Mouse (Mus musculus): ENCODE results near the gene Olfr463. TPM values are rescaled to one million over a fixed set of nuclear protein-coding genes. Genes with fewer than 3 reads are reported as not detected.
A peak's percentile ranks its signal among the peaks of the same experiment; 100 is the strongest.

The Olfr463 gene
- total RNA-seq (2021): not detected
- long read RNA-seq, experiment 1: 0 reads
- long read RNA-seq, experiment 2: 0 reads

- DNase-seq: no peak
Measured at GRCm38 (mm10) chr11:87897287-87897686, at the start of gene Olfr463. Gene Olfr463 (minus strand): TSS chr11:87897387.

GRCm38 (mm10) chr11:87935467-87935866 lies 38.3 kb upstream of the Olfr463 start:
- DNase-seq: no peak

DNA sequence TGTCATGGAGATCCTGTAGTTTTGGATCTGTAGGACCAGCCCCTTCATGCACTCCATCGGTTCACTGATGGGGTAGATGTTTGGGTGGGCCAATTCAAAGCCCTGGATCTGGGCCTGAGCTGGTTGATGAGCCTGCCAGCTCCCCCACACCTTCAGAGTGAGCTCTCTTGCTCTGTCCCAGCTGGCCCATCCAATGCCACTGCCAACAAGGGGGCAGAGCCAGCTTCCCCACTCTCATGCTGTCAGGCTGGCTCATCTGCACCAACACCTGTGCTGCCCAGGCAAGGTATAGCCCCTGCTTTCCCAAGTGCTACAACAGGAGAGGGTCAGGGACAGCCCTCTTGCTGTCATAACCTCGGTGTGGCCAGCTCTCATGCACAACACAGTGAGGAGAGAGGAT lies 36.5 kb upstream of the Olfr463 start:
- DNase-seq: no peak

DNA sequence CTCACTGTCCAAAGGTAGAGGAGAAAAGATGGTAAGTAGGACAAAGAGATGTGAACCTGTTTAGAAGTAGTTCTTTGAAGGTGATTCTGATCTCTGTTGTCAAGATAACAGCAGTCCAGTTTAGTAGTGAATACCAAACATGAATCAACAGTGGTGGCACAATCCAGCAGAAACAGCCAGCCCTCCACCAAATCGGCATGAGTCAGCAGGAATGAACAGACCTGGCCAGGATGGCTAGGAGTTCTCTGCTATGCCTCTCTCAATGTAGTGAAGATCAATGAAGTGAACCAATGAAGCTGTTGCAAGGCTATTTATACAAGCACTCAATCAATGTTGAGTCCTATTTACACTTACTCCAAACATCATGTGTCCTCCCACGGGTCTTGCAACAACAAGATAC lies 33.2 kb upstream of the Olfr463 start:
- DNase-seq: no peak

DNA sequence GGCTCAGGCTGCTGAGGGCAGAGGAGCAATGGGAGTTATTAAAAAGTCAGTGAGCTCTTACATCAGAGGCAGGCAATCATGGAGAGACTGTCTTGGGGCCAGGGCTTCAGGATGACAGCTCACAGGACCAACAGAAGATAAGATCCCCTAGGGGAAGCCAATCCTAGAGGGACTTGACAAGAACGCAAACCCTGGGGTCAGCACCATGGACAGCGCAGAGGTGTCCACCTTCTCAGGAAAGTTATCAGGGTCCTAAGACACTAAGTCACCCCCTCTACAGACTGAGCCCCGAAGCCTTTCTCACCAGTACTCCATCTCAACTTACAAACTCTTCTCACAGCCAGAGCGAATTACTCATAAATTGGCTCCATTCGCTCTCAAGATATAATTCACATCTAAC lies 23.8 kb upstream of the Olfr463 start, which contains the start of gene Olfr464:
Gene Olfr464, minus strand, starts transcription at position 2 of the 400 bp plus-strand sequence.
- DNase-seq: peak; percentile 34 to 38

GRCm38 (mm10) chr11:87920301-87920700 lies 23.1 kb upstream of the Olfr463 start:
- no peak for DNase-seq

GRCm38 (mm10) chr11:87916005-87916404 lies 18.8 kb upstream of the Olfr463 start:
- no peak for DNase-seq

DNA sequence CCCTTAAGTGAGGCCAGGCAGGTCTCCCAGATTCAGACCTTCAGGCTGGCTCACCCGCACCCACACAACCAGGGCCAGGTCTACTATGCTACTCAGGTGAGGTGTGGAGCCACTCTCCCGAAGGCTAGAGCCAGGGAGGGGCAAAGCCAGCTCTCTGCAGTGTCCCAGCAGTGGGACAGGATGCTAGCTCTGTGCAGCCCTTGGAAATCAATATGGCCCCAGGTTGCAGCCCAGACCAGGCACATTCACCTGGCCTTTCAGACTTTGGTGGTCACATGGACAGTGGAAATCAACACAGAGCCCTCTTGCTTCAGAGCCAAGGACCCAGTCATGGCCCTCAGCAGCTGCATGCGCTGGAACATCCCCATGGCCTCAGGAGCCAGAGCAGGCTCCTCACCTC lies 7.1 kb upstream of the Olfr463 start:
- no peak for DNase-seq

DNA sequence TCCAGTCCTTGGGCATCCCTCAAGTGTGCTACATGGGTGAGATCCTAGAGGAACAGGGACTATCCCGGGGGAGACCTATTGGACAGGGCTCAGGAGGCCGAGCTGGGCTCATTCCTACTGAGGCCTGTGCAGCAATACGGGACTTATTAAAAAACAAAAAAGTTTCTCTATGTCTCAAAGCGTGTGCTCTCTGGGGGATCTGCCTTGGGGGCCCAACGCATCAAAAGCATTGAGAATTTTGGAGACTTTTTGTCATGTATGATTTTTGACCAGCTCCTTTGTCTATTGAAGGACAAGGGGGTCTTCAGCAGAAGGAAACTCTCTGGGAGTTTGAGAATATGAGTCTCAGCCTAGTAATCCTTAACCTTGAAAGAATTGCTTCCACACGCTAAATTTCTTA lies 5.0 kb downstream of the Olfr463 start, which contains the start of gene Olfr462:
Gene Olfr462, minus strand, starts transcription at position 101 of the 400 bp plus-strand sequence.
- no peak for DNase-seq

DNA sequence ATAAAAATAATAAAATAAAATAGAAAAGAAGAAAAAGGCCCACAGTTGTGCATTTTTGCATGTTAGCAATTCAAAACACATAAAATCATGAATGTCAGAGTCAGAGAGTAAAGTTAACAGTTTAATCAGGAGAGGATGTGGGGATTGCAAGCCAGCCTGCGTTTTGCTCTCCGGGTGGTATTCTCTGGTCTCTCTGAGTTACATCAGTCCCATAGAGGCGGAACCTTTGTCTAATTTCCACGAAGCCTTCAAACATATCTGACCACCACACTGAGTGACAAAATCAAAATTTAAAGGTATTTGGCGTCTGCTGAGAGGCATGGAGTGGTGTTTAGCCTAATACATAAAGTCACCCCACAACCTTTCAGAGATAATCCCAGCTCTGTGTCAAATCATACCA lies 12.3 kb downstream of the Olfr463 start:
- no peak for DNase-seq

- no peak for DNase-seq
Measured at GRCm38 (mm10) chr11:87883493-87883892, 13.7 kb downstream of the Olfr463 start.

- DNase-seq: no peak
Measured at GRCm38 (mm10) chr11:87881714-87882113, 15.5 kb downstream of the Olfr463 start.

- no peak for DNase-seq
Measured at GRCm38 (mm10) chr11:87879826-87880225, 17.4 kb downstream of the Olfr463 start.

- no peak for DNase-seq
Measured at GRCm38 (mm10) chr11:87875436-87875835, 21.8 kb downstream of the Olfr463 start, which contains the start of gene Epx. Gene Epx (minus strand): TSS chr11:87875536.

GRCm38 (mm10) chr11:87871766-87872165 lies 25.4 kb downstream of the Olfr463 start:
- no peak for DNase-seq

DNA sequence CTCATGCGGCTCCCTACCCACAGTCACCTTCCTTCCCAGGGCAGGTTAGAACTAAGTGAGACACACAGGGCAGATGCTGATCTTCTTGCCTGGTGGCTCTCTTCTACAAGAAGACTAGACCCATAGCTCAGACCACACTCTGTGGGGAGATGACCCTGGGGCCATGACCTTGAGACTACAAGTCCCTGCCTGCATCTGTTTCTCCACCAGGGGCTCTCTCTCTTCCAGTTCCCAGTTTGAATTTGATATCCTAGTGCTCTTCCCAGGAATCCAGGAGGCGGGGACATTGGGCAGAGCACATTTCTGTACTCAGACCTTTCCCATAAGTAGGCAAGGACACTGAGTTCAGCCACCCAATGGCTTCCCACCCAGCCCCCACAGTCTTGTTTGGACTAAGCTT lies 27.1 kb downstream of the Olfr463 start:
- DNase-seq: no peak

GRCm38 (mm10) chr11:87866891-87867290 lies 30.3 kb downstream of the Olfr463 start:
- peak; percentile 18 to 26 for DNase-seq

- DNase-seq: no peak
Measured at GRCm38 (mm10) chr11:87862805-87863204, 34.4 kb downstream of the Olfr463 start.

- no peak for DNase-seq
Measured at GRCm38 (mm10) chr11:87860426-87860825, 36.8 kb downstream of the Olfr463 start.

DNA sequence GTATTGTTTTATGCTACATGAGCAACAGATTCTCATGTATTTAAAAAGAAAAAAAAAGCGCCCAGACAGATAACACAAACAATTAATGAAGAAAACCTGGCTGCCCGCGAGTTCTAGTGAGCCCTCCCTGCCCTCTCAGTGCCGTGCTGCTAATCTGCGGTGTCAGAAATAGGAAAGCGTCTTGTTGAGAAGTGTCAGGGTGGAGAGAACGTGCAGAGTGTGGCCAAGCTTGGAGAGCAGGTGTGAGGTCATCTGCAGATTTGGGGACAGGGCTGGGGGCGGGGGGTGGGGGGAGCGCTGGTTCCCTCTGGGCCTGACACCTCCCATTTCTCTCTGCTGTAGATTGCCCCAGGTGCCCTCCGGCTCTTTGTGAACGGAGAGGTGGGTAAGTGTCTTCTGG lies 37.9 kb downstream of the Olfr463 start:
- DNase-seq: no peak

GRCm38 (mm10) chr11:87854550-87854949 lies 42.6 kb downstream of the Olfr463 start:
- no peak for DNase-seq

DNA sequence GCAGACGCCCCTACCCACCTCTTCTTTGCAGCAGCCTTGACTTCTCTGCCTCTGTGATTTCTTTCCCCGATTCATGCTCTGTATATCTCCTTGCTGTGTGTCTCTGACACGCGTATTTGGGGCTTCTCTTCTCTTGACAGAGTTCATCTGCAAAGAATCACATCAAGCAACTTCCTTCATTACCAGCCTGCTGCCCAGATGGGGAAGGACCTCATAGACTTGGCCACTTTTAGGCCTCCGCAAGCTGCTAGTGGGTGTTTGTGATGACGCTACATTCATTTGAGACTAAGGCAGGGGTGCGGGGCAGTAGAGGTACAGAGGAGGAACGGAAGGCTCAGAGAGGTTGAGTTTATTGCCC lies 43.6 kb downstream of the Olfr463 start:
- DNase-seq: peak; percentile 7

DNA sequence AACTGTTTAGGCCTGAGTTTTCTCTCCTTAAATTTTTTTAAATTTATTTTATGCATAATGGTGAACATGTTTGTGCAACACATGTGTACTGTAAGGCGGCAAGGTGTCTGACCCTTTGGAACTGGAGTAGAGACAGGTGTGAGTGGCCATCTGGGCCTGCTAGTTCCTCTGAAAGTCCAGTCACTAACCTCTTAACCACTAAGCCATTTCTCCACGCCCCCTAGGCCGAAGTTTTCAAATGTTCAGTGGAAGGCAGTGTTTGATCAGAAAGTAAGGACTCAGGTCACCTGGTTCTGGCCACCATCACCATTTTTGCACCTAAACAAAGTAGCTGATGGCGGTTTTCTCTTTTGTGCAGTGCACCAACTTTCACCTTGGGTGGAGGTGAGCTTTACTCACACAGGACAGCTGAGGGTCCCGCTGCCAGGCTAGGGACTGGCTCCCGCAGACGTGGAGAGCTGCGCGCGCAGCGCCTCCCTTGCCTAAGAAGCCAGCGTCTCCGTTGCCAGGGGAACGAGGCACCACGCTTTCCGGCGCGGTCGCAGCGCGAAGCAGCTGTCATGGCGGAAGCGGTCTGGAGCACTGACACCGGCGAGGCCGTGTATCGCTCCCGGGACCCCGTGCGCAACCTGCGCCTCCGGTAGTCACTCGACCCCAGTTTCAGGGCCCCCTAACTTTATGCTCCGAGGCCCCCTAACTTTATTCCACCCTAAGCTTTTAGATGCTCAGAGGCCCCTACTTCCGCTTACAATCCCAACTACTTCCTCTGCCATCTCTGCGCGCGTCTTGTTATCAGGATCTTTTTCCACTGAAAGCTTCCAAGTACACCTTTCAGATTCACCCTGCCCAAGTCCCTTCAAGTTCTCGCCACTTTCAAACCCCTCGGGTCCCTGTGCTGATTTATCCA lies 44.2 kb downstream of the Olfr463 start, which contains the start of gene Mks1:
Gene Mks1, plus strand, starts transcription at position 526 of the 907 bp plus-strand sequence.
- peak; percentile 93 to 95 for DNase-seq

- no peak for DNase-seq
Measured at GRCm38 (mm10) chr11:87847884-87848283, 49.3 kb downstream of the Olfr463 start.

Measured in adrenal gland, postnatal 36 days (tissue).